Mouse (Mus musculus) embryonic facial prominence, embryonic 11.5 days (tissue): ENCODE data around the gene Comt. TPM values are rescaled to one million over a fixed set of nuclear protein-coding genes. Genes with fewer than 3 reads are reported as not detected.

Experiments
- ATAC-seq: fragments of 200-750 bp; cut with Nextera tagmentation; replicated peaks from 2 replicates; pipeline ENCODE4 v1.8.0; 2017; ENCODE audit warnings: low read depth; ENCODE audit not compliant: insufficient number of reproducible peaks, low FRiP score, low TSS enrichment
- DNase-seq: peaks from one replicate; pipeline ENCODE4 v3.0.0-alpha.2; 2015; ENCODE audit warnings: low spot score
- H3K27ac ChIP-seq: fragments of 300-500 bp; sonication (generic); replicated peaks from 2 replicates; pipeline ENCODE4 v1.5.1; 2014; ENCODE audit warnings: mild to moderate bottlenecking, low read depth, low read length, control low read depth
- H3K27me3 ChIP-seq: fragments of 300-500 bp; sonication (generic); 2 replicates; pipeline ENCODE4 v1.6.1; 2014; ENCODE audit warnings: mild to moderate bottlenecking, low read length, moderate library complexity, mixed read lengths; ENCODE audit not compliant: control insufficient read depth, insufficient read depth
- H3K36me3 ChIP-seq: fragments of 300-500 bp; sonication (generic); replicated peaks from 2 replicates; pipeline ENCODE4 v1.6.1; 2014; ENCODE audit warnings: low read depth, mild to moderate bottlenecking, low read length, moderate library complexity, mixed read lengths; ENCODE audit not compliant: control insufficient read depth, insufficient read depth
- H3K4me1 ChIP-seq: fragments of 300-500 bp; sonication (generic); 2 replicates; pipeline ENCODE4 v1.6.1; 2014; ENCODE audit warnings: low read length, mixed read lengths; ENCODE audit not compliant: control insufficient read depth, insufficient read depth
- H3K4me2 ChIP-seq: fragments of 300-500 bp; sonication (generic); 2 replicates; pipeline ENCODE4 v1.6.1; 2014; ENCODE audit warnings: low read depth, mild to moderate bottlenecking, control low read depth, low read length, moderate library complexity
- H3K4me3 ChIP-seq: fragments of 300-500 bp; sonication (generic); 2 replicates; pipeline ENCODE4 v1.5.1; 2014; ENCODE audit warnings: low read depth, low read length, control low read depth
- H3K9ac ChIP-seq: fragments of 300-500 bp; sonication (generic); replicated peaks from 2 replicates; pipeline ENCODE4 v1.6.1; 2014; ENCODE audit warnings: mild to moderate bottlenecking, control low read depth, low read length
- H3K9me3 ChIP-seq: fragments of 300-500 bp; sonication (generic); replicated peaks from 2 replicates; pipeline ENCODE4 v1.6.1; 2016; ENCODE audit warnings: mild to moderate bottlenecking, low read length, inconsistent platforms, mixed read lengths; ENCODE audit not compliant: control insufficient read depth
- WGBS: fragments of 180-500 bp; shearing (Covaris S2); extraction: QIAGEN DNeasy Blood & Tissue Kit; methylation state at CpG from one replicate; pipeline ENCODE4 v1.1.7; 2014; 5-methylcytosine and 5-hydroxymethylcytosine counted together
- polyA plus RNA-seq: library from polyadenylated mRNA; unstranded; fragments of >200 nt; fragmentation: Nextera tagmentation; extraction: Ambion mirVana; gene quantifications from 2 replicates; pipeline ENCODE4 v1.2.1, GENCODE M21; 2014

Gene Comt
- polyA plus RNA-seq, 1 experiment from 2014 or later: 47.4 TPM

DNA sequence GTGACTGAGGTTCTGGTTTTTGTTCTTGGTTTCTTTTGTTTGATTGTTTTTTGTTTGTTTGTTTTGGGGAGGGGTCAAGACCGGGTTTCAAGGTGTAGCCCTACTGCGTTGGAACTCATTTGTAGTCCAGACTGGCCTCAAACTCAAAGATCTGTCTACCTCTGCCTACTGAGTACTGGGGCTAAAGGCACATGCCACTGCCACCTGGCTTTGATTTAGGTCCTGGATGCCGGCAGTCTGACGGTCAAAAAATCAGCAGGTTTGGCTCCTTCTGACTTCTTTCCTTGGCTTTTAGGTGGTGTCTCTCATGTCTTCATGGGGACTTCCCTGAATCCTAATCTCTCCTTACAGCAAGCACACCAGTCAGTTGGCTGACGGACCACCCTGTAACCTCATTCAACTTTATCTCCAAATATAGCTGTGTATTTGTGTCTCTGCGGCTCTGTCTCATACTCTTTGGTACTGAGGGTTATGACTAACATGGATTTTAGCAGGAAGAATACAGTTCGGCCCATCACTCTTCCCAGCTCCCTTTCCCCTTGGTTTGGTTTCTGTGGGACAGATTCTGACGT, 4.1 kb upstream of the Comt start:
- H3K4me1 ChIP-seq: no peaks in the 10 kb centered on the region
- DNase-seq (peak; percentile 57), ATAC-seq (no peak)
- WGBS: 68% methylated on average over 8 of the region's 8 CpGs
- no peaks in the 10 kb centered on the region for H3K36me3 ChIP-seq
- no peaks in the 10 kb centered on the region for H3K9me3 ChIP-seq
- H3K4me2 ChIP-seq: no peak overlapping the region
- H3K27ac ChIP-seq: no peak overlapping the region
- H3K27me3 ChIP-seq: no peaks in the 10 kb centered on the region
- H3K9ac ChIP-seq: no peak overlapping the region
- H3K4me3 ChIP-seq: no peak overlapping the region

DNA sequence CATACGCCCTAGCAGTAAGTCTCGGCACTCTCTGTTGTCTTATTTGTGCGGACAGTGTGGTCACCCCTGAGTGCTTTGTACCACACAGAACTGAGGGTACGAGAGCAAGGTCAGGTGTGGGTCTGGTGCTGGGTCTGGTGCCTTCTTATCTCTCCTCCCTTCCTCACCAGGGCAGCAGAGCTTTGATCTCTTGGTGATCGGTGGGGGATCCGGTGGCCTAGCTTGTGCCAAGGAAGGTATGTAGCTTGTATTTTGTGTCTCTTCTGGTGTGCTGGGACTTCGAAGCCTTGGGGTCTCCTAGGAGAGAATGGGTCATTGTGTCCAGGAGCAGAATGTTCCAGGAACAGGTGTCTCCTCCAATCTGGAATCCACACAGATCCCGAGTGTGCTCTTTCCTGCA, 3.0 kb upstream of the Comt start:
- H3K4me3 ChIP-seq: no peak overlapping the region
- no peak overlapping the region for H3K4me2 ChIP-seq
- WGBS: 94% methylated on average over 8 of the region's 8 CpGs
- no peaks in the 10 kb centered on the region for H3K27me3 ChIP-seq
- H3K36me3 ChIP-seq: no peaks in the 10 kb centered on the region
- no peak overlapping the region for H3K27ac ChIP-seq
- ATAC-seq (no peak), DNase-seq (no peak)
- H3K9ac ChIP-seq: no peak overlapping the region
- no peaks in the 10 kb centered on the region; the same call in 1 of the 2 replicates for H3K4me1 ChIP-seq
- no peaks in the 10 kb centered on the region for H3K9me3 ChIP-seq

DNA sequence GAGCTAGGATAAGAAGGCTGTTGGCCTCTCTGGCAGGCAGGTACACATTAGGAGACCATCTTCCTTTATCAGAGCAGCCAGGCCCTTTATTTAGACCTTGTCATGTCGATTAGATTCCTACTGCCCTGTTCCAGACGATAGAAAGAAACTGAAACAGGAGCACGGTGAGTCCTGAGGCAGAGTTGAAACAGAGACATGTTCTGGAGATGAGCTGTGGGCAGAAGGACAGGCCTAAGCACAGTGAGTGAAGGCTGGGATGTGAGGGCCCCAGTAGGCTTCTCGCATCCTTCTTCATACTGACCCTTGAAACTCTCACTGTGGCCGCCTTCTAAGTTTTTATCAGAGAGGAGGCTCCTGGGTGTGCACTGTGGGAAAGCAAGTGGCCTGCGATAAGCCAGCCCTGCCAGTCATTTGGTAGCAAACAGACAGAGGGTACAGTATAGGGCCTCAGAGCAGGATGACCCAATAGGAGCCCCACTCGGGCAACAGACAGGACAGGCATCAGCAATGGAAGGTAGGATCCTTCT, 1.9 kb upstream of the Comt start:
- Histone ChIP-seq H3K9me3 (no peaks in the 10 kb centered on the region), H3K4me3 (no peak overlapping the region), H3K27me3 (no peaks in the 10 kb centered on the region), H3K9ac (no peak overlapping the region; the same call in 1 of the 2 replicates), H3K4me2 (no peak overlapping the region), H3K27ac (no peak overlapping the region), H3K36me3 (no peaks in the 10 kb centered on the region), H3K4me1 (no peaks in the 10 kb centered on the region; the same call in 1 of the 2 replicates)
- 86% methylated on average over 7 of the region's 7 CpGs for WGBS
- ATAC-seq (no peak), DNase-seq (no peak)

DNA sequence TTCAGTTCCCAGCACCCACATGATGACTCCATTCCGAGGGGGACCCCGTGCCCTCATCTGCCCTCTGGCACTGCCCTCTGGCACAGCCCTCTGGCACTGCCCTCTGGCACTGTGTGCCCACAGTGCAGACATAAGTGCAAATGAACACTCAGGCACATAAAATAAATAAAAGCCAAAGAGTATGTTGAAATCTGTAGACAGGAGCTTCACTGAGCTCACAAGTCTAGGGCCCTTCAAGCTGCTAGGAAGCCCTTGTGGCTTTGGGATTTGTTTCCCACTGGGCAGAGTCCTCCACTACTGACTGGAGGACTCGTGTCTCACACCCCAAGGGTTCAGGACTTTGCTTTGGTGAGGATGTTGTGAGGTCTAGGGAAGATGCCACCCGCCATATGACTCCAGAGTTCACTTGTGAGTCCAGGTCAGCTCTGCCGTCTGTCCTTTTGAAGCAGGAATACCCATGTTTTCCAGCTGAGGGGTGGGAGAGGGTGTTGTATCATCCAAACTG, 1.4 kb upstream of the Comt start:
- no peaks in the 10 kb centered on the region; the same call in 1 of the 2 replicates for H3K4me1 ChIP-seq
- H3K4me2 ChIP-seq: no peak overlapping the region
- no peaks in the 10 kb centered on the region for H3K27me3 ChIP-seq
- no peak overlapping the region for H3K9ac ChIP-seq
- no peak overlapping the region for H3K27ac ChIP-seq
- no peak overlapping the region for H3K4me3 ChIP-seq
- H3K9me3 ChIP-seq: no peaks in the 10 kb centered on the region
- no peaks in the 10 kb centered on the region for H3K36me3 ChIP-seq
- ATAC-seq (no peak), DNase-seq (no peak)
- 77% methylated on average over 5 of the region's 5 CpGs for WGBS

DNA sequence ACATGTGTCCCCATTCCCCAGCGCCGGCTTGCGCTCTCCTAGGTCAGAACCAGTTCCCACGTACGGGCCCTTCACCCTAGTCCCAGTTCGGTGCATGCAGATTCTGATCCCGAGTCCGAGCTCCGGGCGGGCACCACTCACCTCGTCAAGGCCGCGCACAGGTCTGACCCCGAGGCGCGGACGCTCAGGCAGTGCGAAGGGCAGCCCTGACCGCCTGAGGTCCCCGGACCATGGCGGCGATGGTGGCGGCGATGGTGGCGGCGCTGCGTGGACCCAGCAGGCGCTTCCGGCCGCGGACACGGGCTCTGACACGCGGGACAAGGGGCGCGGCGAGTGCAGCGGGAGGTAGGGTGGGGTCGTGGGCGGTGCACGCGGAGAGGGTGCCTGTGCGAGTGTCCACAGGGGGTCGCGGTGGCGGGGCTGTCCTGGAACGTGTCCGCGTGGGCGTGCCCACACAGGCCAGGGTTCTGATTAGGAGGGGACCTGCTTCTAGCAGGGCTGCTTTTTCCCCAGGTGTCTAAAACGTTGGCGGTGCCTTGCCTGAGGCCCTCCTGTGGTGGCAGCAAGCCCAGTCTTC, 349 bp downstream of the Comt start, which contains the start of gene Txnrd2:
Gene Txnrd2 (plus strand): TSS at position 170 of the 577 bp plus-strand sequence.
- Histone ChIP-seq H3K9me3 (no peaks in the 10 kb centered on the region), H3K36me3 (no peaks in the 10 kb centered on the region), H3K27ac (peak within 1 kb of the TSS; percentile 52), H3K4me1 (no peaks in the 10 kb centered on the region; the same call in 1 of the 2 replicates), H3K4me2 (peak within 1 kb of the TSS; percentile 78), H3K4me3 (peak within 1 kb of the TSS; percentile 84), H3K27me3 (no peaks in the 10 kb centered on the region), H3K9ac (peak within 1 kb of the TSS; percentile 91)
- DNase-seq (peak; percentile 63), ATAC-seq (peak; percentile 82)
- under 1% methylated on average over 51 of the region's 52 CpGs for WGBS

DNA sequence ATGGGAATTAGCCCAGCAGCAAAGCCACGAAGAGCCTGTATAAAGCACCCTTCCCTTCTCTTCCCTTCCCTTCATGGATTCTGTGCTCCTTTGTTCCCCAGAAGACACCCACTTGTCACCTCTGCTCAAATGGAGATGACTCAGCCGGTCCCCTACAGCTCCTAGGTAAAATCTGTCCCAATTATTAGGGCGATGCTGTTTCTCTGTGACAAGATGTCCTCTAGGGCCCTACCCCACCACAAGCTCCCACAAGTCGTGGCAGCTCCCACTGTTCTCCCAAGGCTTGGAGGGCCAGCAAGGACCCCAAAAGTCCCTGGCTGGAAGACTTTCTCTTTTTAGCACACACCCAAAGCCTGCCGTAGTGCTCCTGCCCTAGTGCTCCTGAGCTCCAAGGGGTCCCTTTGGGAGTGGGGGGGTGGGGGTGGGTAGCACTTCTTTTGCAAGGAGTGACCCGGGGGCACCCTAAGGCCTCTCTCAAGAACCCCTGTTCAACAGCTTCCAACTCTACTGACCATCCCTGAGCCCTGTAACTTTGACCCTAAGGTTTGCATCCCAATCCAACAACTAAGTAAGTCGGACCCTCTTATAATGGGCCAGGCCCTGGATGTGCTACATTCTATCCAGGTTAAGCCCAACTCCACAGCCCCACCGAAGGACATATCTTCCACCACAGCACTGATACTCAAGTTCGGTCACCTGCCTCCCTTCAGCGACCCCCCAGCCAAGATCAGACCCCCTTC, 1.0 kb downstream of the Comt start:
- ATAC-seq (peak; percentile 32; the same call in 1 of the 2 replicates), DNase-seq (no peak)
- Histone ChIP-seq H3K9me3 (no peaks in the 10 kb centered on the region), H3K4me3 (peak overlapping the region; percentile 84), H3K9ac (peak overlapping the region; percentile 91), H3K4me1 (no peaks in the 10 kb centered on the region; the same call in 1 of the 2 replicates), H3K36me3 (no peaks in the 10 kb centered on the region), H3K4me2 (peak overlapping the region; percentile 78), H3K27ac (peak overlapping the region; percentile 52; the same call in 1 of the 2 replicates), H3K27me3 (no peaks in the 10 kb centered on the region)
- WGBS: 31% methylated on average over 10 of the region's 10 CpGs

DNA sequence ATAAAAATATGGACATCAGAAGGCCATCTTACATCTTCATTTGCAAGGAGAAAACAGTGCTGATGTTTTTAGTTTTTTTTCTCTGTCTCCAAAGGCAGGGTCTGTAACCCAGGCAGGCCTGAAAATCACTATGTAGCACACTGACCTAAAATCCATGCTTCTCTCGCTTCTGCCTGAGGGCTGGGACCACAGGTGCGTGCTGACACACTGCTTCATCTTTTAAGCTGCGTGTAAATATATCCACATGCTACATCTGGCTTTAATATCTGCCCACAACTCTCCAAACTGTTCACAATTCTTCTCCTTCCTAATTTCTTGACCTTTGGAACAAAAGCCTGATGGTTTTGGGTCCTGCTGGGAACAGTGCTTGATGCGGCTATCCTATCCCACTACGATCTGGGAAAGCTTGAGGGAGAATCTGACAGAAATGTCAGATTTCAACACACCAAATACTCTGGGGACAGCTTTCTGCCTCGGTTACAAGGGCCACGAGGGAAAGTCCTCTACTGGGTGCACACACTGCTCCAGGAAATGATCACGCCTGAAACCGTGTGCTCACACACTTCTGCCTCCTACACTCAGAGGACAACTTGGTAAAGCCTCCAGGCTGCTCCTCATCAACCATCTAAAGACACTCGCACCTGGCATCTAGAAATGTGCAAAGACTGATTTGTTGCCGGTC, 2.1 kb downstream of the Comt start:
- H3K9ac ChIP-seq: no peak overlapping the region
- no peak overlapping the region for H3K4me3 ChIP-seq
- H3K4me2 ChIP-seq: peak overlapping the region; percentile 0; the same call in 1 of the 2 replicates
- peak; percentile 80 for DNase-seq
- ATAC-seq: no peak
- H3K27ac ChIP-seq: no peak overlapping the region
- no peaks in the 10 kb centered on the region for H3K36me3 ChIP-seq
- H3K27me3 ChIP-seq: no peaks in the 10 kb centered on the region
- H3K9me3 ChIP-seq: no peaks in the 10 kb centered on the region
- H3K4me1 ChIP-seq: no peaks in the 10 kb centered on the region; the same call in 1 of the 2 replicates
- 46% methylated on average over 11 of the region's 11 CpGs for WGBS
